Mouse (Mus musculus): ENCODE measurements at regions not wholly inside any gene's neighbourhood (a gene's known extent, or its start where the extent isn't known, plus 50 kb on each side); places are given as distances from the start of the nearest gene placed in this dataset.

- TF ChIP-seq CTCF (IDR thresholded peaks at IDR 0.05; ENCODE audit: control insufficient read depth, insufficient read depth, insufficient replicate concordance, low read depth, low read length) = no peak
- no peak for TF ChIP-seq POLR2A (IDR thresholded peaks at IDR 0.05; ENCODE audit: control insufficient read depth, low read depth, low read length)
Observed at GRCm38 (mm10) chr7:138551629-138552028, 154.1 kb upstream of the Tcerg1l start.
